Mouse (Mus musculus) leukemia stem cell, adult 10-12 weeks (primary cell): ENCODE results near the gene Cep19. TPM values are rescaled to one million over a fixed set of nuclear protein-coding genes. Genes with fewer than 3 reads are reported as not detected.

Experiments
- polyA plus RNA-seq: library from polyadenylated mRNA; stranded (reverse); fragments of >175 nt; gene quantifications from 2 replicates; pipeline ENCODE4 v1.2.3, GENCODE M21; 2012; ENCODE audit warnings: low replicate concordance

Cep19 gene
- polyA plus RNA-seq = 4.2 and 4.8 TPM in 2 replicates

GRCm38 (mm10) chr16:32099638-32100150 is at the start of gene Cep19, which contains the start of gene Pigx:
Gene Cep19 (plus strand): TSS chr16:32099800.
Gene Pigx (minus strand): TSS chr16:32099740.

DNA sequence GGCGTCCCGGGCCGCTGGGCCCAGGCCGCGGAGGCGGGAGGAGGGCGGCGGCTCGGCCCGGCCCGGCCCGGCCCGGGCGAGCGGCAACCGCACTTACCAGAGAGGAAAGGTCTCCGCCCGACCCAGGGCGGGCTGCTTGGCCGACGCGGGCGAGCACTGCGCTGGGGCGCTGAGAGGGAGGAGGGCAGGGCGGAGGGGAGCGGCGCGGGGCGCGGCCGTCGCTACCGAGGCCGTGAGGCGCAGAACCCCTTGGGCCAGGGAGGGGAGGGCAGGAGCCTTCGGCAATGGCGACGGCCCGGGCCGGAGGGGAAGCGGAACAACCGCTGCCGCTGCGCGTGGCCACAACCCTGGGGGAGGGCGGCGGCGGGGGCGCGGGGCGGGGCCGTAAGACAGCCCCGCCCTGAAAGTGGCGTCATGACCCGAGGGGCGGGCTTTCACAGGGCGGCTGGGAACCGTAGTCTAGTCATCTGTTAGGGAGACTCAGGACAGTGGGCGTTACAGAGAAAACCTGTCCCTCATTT is 20.5 kb upstream of the Cep19 start, which contains the start of gene Pak2:
Pak2 (minus strand) TSS at position 352 of the 521 bp plus-strand sequence.

Other genes starting within 250 kb of the Cep19 start
- gene Meltf, start 221.0 kb upstream of the Cep19 start, polyA plus RNA-seq = not detected in 2 replicates
- 1.3 TPM in 1 of 2 replicates, not detected in the other for gene Pigz, start 165.9 kb upstream of the Cep19 start, polyA plus RNA-seq
- gene 0610012G03Rik, start 151.3 kb upstream of the Cep19 start, polyA plus RNA-seq = 85.8 and 120 TPM in 2 replicates
- 36.3 and 37.5 TPM in 2 replicates for gene Ncbp2, start 151.3 kb upstream of the Cep19 start, polyA plus RNA-seq
- gene Senp5, start 96.5 kb upstream of the Cep19 start, polyA plus RNA-seq = 1.3 and 1.6 TPM in 2 replicates
- 48.6 and 50.2 TPM in 2 replicates for gene Pak2, start 20.5 kb upstream of the Cep19 start, polyA plus RNA-seq
- 32.2 and 33.9 TPM in 2 replicates for gene Pigx, start 60 bp upstream of the Cep19 start, polyA plus RNA-seq
- gene Nrros, start 65.8 kb downstream of the Cep19 start, polyA plus RNA-seq = 81.8 and 118 TPM in 2 replicates
- not detected in 2 replicates for gene Bex6, start 80.0 kb downstream of the Cep19 start, polyA plus RNA-seq
- 3.5 and 4.8 TPM in 2 replicates for gene Fbxo45, start 147.4 kb downstream of the Cep19 start, polyA plus RNA-seq
- 5.9 TPM in 2 replicates for gene Wdr53, start 147.4 kb downstream of the Cep19 start, polyA plus RNA-seq
- gene Smco1, start 171.7 kb downstream of the Cep19 start, polyA plus RNA-seq = not detected in 2 replicates
- gene Rnf168, start 177.7 kb downstream of the Cep19 start, polyA plus RNA-seq = 8.2 and 12.7 TPM in 2 replicates
- gene Ubxn7, start 232.5 kb downstream of the Cep19 start, polyA plus RNA-seq = 1.1 and 2.5 TPM in 2 replicates